Mouse (Mus musculus): ENCODE measurements around the gene 2310057J18Rik.
"Not testable (repeated sequence)": the region's sequence is repeated elsewhere in the genome, so short reads cannot be mapped to it uniquely, and the experiment has no call there.

2310057J18Rik gene

DNA sequence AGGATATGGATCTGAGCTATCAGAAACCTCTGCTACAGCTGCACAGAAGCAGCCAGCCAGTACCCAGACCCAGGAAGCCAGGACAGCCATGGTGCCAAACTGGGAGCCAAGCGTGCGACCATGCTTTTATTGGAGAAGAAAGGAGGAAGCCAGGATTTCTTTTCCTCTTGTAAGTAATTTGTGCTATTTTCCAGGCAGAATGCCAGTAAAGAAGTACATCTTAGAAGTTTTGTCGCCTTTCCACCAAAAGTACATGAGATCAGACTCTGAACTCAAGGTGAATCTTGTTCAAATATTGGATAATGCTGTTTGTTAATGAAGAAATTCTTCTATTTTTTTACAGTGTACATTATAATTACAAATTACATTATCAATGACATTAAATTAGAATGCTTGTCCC, at the start of gene 2310057J18Rik:
Gene 2310057J18Rik (minus strand): TSS at position 101 of the 400 bp plus-strand sequence.
- DNase-seq (ENCODE audit: low read depth, low spot score): no peak

DNA sequence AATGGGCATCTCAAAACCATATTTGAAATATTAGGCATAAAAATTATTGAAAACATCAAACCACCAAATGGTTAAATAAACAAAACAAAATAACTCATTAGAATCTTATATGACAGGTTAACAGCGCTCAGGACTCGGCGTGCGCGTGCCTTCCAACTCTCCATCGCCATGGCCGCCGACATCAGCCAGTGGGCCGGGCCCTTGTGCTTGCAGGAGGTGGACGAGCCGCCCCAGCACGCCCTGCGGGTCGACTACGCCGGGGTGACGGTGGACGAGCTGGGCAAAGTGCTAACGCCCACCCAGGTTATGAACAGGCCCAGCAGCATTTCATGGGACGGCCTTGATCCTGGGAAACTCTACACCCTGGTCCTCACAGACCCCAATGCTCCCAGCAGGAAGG, 43.9 kb upstream of the 2310057J18Rik start:
- DNase-seq (ENCODE audit: low read depth, low spot score): not testable (repeated sequence)

DNA sequence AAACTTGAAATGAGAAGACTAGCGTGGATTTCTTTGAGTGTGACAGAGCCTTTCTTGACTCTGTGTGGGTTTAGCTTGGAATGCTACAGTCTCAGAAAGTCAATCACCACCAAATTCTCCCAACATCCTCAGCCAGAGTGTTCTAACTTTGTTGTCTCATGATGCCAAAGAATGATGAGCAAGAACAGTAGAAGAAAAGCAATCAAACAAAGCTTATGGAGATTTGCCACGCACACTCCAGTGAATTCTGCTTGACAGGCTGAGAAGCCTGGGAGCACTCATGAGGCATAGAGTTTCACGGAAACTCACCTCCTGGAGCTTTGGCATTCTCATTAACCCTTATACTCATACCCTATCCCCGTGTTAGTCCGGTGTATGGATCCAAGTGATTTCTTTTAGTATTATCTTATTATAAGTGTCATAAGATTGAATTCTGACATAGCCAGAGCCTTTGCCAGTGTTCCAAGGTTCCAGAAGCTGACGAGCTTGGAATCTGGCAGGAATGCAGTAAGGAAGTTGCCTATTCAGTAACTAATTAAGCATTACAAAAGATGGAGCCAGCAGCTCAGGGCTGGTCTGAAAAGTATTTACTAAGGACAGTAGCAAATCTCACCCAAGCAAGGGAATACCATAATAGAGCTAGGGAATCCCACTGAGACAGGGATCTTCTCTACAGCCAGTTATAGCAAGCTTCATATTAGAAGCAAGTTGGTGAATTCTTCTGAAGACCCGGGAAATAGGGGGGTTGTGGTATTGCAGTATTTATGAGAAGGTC, 33.6 kb upstream of the 2310057J18Rik start:
- DNase-seq (ENCODE audit: low read depth, low spot score): no peak

DNA sequence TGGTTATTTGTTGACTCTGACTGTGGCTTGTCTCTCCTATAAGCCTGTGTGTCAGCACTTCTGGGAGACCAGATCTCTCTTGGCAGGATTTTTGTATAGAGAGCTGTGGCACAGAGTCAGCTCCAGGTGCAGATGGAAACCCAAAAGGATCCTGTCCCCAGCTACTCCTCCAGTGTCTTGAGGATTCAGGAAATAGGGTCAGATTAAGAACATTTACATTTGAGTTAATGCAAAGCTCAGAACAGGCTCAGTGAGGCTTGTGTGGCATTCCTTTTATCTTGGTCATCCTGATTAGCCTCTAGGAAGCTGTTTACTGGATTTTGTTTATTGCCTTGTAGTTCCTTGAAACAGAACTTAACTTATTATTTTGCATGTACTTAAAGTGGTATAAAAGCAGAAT, 11.7 kb upstream of the 2310057J18Rik start:
- DNase-seq (ENCODE audit: low read depth, low spot score): no peak

DNA sequence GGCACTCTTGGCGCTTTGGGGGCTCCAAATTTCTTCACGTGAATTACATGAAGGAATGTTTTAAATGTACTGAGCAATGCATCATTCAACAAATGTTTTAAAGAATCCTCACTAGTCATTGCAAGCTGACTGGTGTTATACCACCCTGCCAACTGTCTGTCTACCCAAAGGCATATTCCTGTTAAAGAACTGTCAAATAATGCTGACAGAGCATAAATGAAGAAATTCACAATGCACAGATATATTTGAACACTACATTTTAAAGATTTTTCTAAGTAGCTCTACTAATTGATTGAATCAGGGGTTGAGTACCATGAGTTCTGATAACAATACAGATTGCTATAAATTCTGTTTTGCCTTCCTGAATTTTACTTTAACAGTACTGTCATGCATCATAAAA, 2.9 kb upstream of the 2310057J18Rik start:
- DNase-seq (ENCODE audit: low read depth, low spot score): no peak

DNA sequence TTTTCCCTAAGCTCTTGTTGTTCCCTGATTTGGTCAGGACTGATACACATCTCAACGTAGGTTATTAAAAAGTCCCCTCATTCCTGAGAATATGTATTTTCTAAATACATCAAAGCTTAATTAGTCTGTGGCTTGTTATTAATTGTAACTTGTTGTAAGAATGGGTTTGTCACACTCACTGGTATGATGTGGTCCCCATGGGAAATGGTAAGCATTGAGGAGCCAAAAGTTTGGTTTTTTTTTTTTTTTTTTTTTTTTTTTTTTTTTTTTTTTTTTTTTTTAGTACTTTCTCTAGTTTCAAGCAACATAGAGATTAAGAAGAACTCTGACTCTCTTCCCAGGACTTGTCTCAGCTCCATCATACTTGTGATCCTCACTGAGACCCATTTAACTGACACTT, 17.9 kb downstream of the 2310057J18Rik start:
- DNase-seq (ENCODE audit: low read depth, low spot score): no peak

DNA sequence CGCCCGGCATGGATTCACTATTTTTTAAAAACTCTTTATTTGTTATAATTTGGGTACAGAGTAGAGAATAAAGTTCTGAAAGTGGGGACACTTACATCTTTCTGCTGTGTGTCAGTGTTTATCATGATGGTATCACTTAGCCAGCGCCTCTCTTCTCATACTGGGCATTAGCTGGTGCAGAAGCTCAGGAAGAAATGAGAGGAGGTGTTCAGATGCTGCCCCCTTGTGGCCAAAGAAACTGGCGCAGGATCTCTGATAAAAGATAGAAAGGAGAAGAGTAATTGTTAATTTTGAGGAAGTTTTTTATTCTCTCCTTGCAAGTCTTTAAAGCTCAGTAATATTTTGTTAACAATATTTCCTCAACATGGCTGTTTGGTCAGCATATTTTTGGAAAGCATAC, 31.0 kb downstream of the 2310057J18Rik start:
- DNase-seq (ENCODE audit: low read depth, low spot score): peak; percentile 18

DNA sequence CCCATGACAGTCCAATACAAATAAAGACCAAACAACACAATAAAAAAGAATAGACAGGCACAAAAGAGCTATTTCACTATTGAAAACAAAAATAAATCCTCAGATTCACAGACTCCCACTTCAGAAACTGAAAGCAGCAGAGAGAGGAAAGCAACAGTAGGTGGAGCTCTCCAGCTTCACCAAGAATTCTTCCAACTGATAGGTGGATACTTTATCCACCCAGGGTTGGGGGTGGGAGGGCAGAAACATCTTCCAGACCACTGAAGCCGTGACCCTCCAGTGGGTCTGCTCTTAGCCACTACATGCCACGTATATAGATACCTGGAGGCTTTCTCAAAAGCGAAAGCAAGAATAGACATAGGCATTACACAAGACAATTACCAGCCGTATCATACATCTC, 31.6 kb downstream of the 2310057J18Rik start:
- no peak for DNase-seq (ENCODE audit: low read depth, low spot score)
